Mouse (Mus musculus) embryonic facial prominence, embryonic 14.5 days (tissue): ENCODE measurements around the gene Grpel1. TPM values are rescaled to one million over a fixed set of nuclear protein-coding genes. Genes with fewer than 3 reads are reported as not detected.
A peak's percentile ranks its signal among the peaks of the same experiment; 100 is the strongest.

Experiments
- ATAC-seq: fragments of 200-750 bp; cut with Nextera tagmentation; 2 replicates; pipeline ENCODE4 v1.8.0; 2017; ENCODE audit warnings: low read depth, moderate number of reproducible peaks, moderate TSS enrichment
- DNase-seq: peaks from one replicate; pipeline ENCODE4 v3.0.0-alpha.2; 2015; ENCODE audit warnings: low spot score
- H3K27ac ChIP-seq: fragments of 300-500 bp; sonication (generic); replicated peaks from 2 replicates; pipeline ENCODE4 v1.5.1; 2014; ENCODE audit warnings: low read depth, mild to moderate bottlenecking, low read length, moderate library complexity
- H3K27me3 ChIP-seq: fragments of 300-500 bp; sonication (generic); replicated peaks from 2 replicates; pipeline ENCODE4 v1.6.1; 2014; ENCODE audit warnings: low read length; ENCODE audit not compliant: control insufficient read depth, insufficient read depth
- H3K36me3 ChIP-seq: fragments of 300-500 bp; sonication (generic); 2 replicates; pipeline ENCODE4 v1.6.1; 2014; ENCODE audit warnings: low read length, mixed read lengths; ENCODE audit not compliant: control insufficient read depth, insufficient read depth
- H3K4me1 ChIP-seq: fragments of 300-500 bp; sonication (generic); 2 replicates; pipeline ENCODE4 v1.6.1; 2014; ENCODE audit warnings: antibody characterized with exemption, low read length; ENCODE audit not compliant: control insufficient read depth, insufficient read depth
- H3K4me2 ChIP-seq: fragments of 300-500 bp; sonication (generic); 2 replicates; pipeline ENCODE4 v1.6.1; 2014; ENCODE audit warnings: low read depth, mild to moderate bottlenecking, low read length, moderate library complexity, mixed read lengths
- H3K4me3 ChIP-seq: fragments of 300-500 bp; sonication (generic); 2 replicates; pipeline ENCODE4 v1.5.1; 2014; ENCODE audit warnings: low read depth, mild to moderate bottlenecking, low read length
- H3K9ac ChIP-seq: fragments of 300-500 bp; sonication (generic); 2 replicates; pipeline ENCODE4 v1.6.1; 2014; ENCODE audit warnings: low read depth, mild to moderate bottlenecking, low read length, moderate library complexity, mixed read lengths
- H3K9me3 ChIP-seq: fragments of 300-500 bp; sonication (generic); 2 replicates; pipeline ENCODE4 v1.6.1; 2016; ENCODE audit warnings: low read length; ENCODE audit not compliant: control insufficient read depth
- WGBS: fragments of 180-500 bp; shearing (Covaris S2); extraction: QIAGEN DNeasy Blood & Tissue Kit; methylation state at CpG from one replicate; pipeline ENCODE4 v1.1.7; 2014; 5-methylcytosine and 5-hydroxymethylcytosine counted together
- polyA plus RNA-seq: library from polyadenylated mRNA; unstranded; fragments of >200 nt; fragmentation: Nextera tagmentation; extraction: Ambion mirVana; gene quantifications from 2 replicates; pipeline ENCODE4 v1.2.1, GENCODE M21; 2014

The Grpel1 gene
- polyA plus RNA-seq, 1 experiment from 2014 or later, result 52.7 TPM

DNA sequence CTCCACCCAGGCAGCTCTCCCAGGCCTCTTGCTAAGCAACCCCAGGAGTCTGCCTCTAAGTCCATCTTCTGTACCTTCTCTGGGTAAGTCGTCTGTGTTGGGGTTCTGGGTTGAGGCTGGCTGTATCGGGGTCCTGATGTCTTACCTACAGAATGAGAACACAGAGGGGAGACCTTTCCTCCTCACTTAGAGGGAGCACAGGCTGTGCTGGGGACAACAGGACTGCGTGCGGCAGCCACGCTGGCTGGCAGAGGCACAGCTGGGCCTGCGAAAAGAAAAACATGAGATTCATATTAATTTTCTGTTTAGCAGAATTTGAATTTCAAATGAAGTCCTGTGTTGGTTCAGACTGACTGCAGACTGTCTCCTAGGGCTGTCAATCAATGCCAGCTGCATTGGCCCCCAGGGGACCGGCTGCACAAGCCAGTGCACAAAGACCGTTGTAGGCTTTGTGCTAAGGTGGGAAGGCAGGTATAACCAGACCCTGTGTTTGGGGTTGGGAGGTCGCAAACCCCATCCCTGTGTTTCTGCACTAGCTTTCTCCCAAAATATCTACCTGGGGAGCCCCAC is 30.3 kb upstream of the Grpel1 start:
- no peak for DNase-seq
- no peak overlapping the region for H3K27ac ChIP-seq
- ATAC-seq, result no peak
- peaks cover 5% of the 10 kb centered on the region; the same call in 1 of the 2 replicates for H3K4me1 ChIP-seq
- H3K27me3 ChIP-seq, result no peaks in the 10 kb centered on the region
- H3K9ac ChIP-seq, result no peak overlapping the region
- no peak overlapping the region for H3K4me3 ChIP-seq
- H3K4me2 ChIP-seq, result no peak overlapping the region
- H3K36me3 ChIP-seq, result no peaks in the 10 kb centered on the region
- H3K9me3 ChIP-seq, result no peaks in the 10 kb centered on the region
- WGBS, result 58% methylated on average over 9 of the region's 9 CpGs

GRCm38 (mm10) chr5:36436858-36437257 is 27.9 kb upstream of the Grpel1 start:
- H3K9ac ChIP-seq, result no peak overlapping the region
- H3K4me1 ChIP-seq, result peaks cover 5% of the 10 kb centered on the region; the same call in 1 of the 2 replicates
- peak overlapping the region; percentile 36; the same call in 1 of the 2 replicates for H3K27ac ChIP-seq
- no peaks in the 10 kb centered on the region for H3K36me3 ChIP-seq
- H3K27me3 ChIP-seq, result no peaks in the 10 kb centered on the region
- peak; percentile 16 for DNase-seq
- H3K4me3 ChIP-seq, result no peak overlapping the region
- 59% methylated on average over 4 of the region's 4 CpGs for WGBS
- no peak overlapping the region for H3K4me2 ChIP-seq
- H3K9me3 ChIP-seq, result no peaks in the 10 kb centered on the region
- ATAC-seq, result no peak

DNA sequence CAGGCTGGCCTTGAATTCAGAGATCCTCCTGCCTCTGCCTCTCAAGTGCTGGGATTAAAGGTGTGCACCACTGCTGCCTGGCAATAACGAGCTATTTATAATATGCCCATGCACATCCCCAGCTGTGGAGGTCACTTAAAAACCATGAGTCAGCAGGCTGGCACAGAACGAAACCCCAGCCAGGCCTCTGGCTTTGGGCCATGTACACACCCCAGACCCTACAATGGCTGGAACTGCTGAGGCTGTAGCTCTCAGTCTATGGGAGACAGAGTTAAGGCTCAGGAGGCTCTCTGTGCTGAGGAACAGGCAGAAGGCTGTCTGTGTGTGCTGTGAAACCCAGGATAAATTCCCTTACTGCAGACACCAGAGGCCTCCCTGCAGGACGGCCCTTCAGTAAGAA is 24.1 kb upstream of the Grpel1 start:
- Histone ChIP-seq H3K4me3 (no peak overlapping the region), H3K27ac (no peak overlapping the region), H3K4me1 (peaks cover 9% of the 10 kb centered on the region; the same call in 1 of the 2 replicates), H3K36me3 (no peaks in the 10 kb centered on the region), H3K9me3 (no peaks in the 10 kb centered on the region), H3K9ac (no peak overlapping the region), H3K27me3 (no peaks in the 10 kb centered on the region), H3K4me2 (no peak overlapping the region)
- 48% methylated on average over 3 of the region's 3 CpGs for WGBS
- no peak for ATAC-seq
- no peak for DNase-seq

GRCm38 (mm10) chr5:36444611-36445010 is 20.2 kb upstream of the Grpel1 start:
- H3K27me3 ChIP-seq, result no peaks in the 10 kb centered on the region
- no peaks in the 10 kb centered on the region for H3K9me3 ChIP-seq
- H3K4me3 ChIP-seq, result no peak overlapping the region
- H3K27ac ChIP-seq, result no peak overlapping the region
- WGBS, result 34% methylated on average over 4 of the region's 4 CpGs
- H3K4me1 ChIP-seq, result peaks cover 9% of the 10 kb centered on the region; the same call in 1 of the 2 replicates
- DNase-seq, result no peak
- H3K36me3 ChIP-seq, result no peaks in the 10 kb centered on the region
- H3K9ac ChIP-seq, result no peak overlapping the region
- ATAC-seq, result no peak
- no peak overlapping the region for H3K4me2 ChIP-seq

- Histone ChIP-seq H3K9me3 (no peaks in the 10 kb centered on the region), H3K27me3 (no peaks in the 10 kb centered on the region), H3K27ac (0 out of 2 replicates have a peak overlapping the region, but pooled peaks have one; percentile 15), H3K4me1 (peaks cover 9% of the 10 kb centered on the region; the same call in 1 of the 2 replicates), H3K4me2 (no peak overlapping the region), H3K9ac (no peak overlapping the region), H3K36me3 (no peaks in the 10 kb centered on the region), H3K4me3 (no peak overlapping the region)
- ATAC-seq, result peak; percentile 56
- WGBS, result 20% methylated on average over 8 of the region's 8 CpGs
- DNase-seq, result peak; percentile 58
Measured at GRCm38 (mm10) chr5:36445028-36445427, 19.8 kb upstream of the Grpel1 start.

DNA sequence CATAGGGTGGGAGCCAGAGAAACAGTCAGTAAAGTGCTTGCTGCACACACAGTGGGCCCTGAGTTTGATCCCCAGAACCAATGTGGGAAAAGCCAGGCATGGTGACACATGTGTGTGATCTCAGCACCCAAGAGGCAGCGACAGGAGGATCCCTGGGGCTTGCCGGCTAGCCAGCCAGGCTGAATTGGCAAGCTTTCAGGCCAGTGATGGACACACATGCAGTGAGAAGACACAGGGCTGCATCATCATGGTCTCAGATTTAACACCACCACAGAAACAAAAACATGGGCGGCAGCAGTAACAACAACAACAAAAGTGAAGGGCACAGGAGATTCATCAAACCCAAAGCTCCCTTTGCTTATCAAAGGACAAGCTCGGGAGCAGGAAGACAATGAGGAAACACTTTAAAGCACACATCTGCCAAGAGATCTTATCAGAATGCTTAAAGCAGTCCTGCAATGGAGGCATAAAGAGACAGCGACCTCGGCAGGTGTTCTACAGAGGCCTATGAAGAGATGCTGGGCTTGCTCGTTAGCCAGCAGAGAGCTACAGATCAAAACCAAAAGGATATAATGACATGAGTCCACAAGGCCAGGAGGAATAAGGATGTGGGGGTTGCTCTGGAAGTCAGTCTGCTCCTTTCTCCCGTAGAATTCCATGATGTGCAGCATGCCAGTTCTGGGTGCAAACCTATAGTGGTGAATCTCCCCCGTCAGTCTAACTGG is 18.5 kb upstream of the Grpel1 start:
- H3K27ac ChIP-seq, result no peak overlapping the region
- H3K9me3 ChIP-seq, result no peaks in the 10 kb centered on the region
- H3K36me3 ChIP-seq, result no peaks in the 10 kb centered on the region
- H3K27me3 ChIP-seq, result no peaks in the 10 kb centered on the region
- H3K4me3 ChIP-seq, result no peak overlapping the region
- peaks cover 12% of the 10 kb centered on the region; the same call in 1 of the 2 replicates for H3K4me1 ChIP-seq
- WGBS, result 41% methylated on average over 9 of the region's 9 CpGs
- H3K9ac ChIP-seq, result no peak overlapping the region
- no peak for ATAC-seq
- DNase-seq, result no peak
- no peak overlapping the region for H3K4me2 ChIP-seq

GRCm38 (mm10) chr5:36447872-36448271 is 16.9 kb upstream of the Grpel1 start:
- no peak for DNase-seq
- Histone ChIP-seq H3K9ac (no peak overlapping the region), H3K9me3 (no peaks in the 10 kb centered on the region), H3K4me3 (no peak overlapping the region), H3K4me2 (no peak overlapping the region), H3K27ac (no peak overlapping the region), H3K4me1 (peaks cover 9% of the 10 kb centered on the region; the same call in 1 of the 2 replicates), H3K27me3 (no peaks in the 10 kb centered on the region), H3K36me3 (no peaks in the 10 kb centered on the region)
- no peak for ATAC-seq
- WGBS, result 92% methylated on average over 12 of the region's 12 CpGs

- 70% methylated on average over 6 of the region's 6 CpGs for WGBS
- DNase-seq, result no peak
- Histone ChIP-seq H3K4me1 (peaks cover 9% of the 10 kb centered on the region; the same call in 1 of the 2 replicates), H3K27me3 (no peaks in the 10 kb centered on the region), H3K4me3 (no peak overlapping the region), H3K27ac (no peak overlapping the region), H3K36me3 (no peaks in the 10 kb centered on the region), H3K4me2 (no peak overlapping the region), H3K9me3 (no peaks in the 10 kb centered on the region), H3K9ac (no peak overlapping the region)
- ATAC-seq, result no peak
Measured at GRCm38 (mm10) chr5:36449710-36450358, 15.0 kb upstream of the Grpel1 start.
